Mouse (Mus musculus): ENCODE measurements at regions not wholly inside any gene's neighbourhood (a gene's known extent, or its start where the extent isn't known, plus 50 kb on each side); places are given as distances from the start of the nearest gene placed in this dataset.

GRCm38 (mm10) chr8:54372921-54373320, 156.5 kb upstream of the Asb5 start:
- Histone ChIP-seq H3K4me1 (ENCODE audit: control insufficient read depth, insufficient read depth, low read length) (no peaks in the 10 kb centered on the region), H3K4me3 (replicated peaks; ENCODE audit: low read length) (no peak overlapping the region), H3K4me2 (replicated peaks; ENCODE audit: low read depth, low read length, severe bottlenecking) (no peak overlapping the region), H3K27ac (replicated peaks; ENCODE audit: low read depth, low read length) (no peak overlapping the region), H3K27me3 (ENCODE audit: control insufficient read depth, insufficient read depth, low read length) (no peaks in the 10 kb centered on the region), H3K9me3 (ENCODE audit: control insufficient read depth, low read length) (no peaks in the 10 kb centered on the region), H3K36me3 (ENCODE audit: control insufficient read depth, insufficient read depth, low read length) (no peaks in the 10 kb centered on the region), H3K9ac (ENCODE audit: low read depth, low read length, severe bottlenecking) (no peak overlapping the region)
- TF ChIP-seq POLR2A (IDR thresholded peaks at IDR 0.05; ENCODE audit: borderline replicate concordance, extremely low read depth, insufficient read depth, insufficient read length), result no peak
- no peak for ATAC-seq (ENCODE audit: low FRiP score, low read depth)
- WGBS, result 69% methylated on average over 1 of the region's 1 CpGs
- no peak for DNase-seq (ENCODE audit: low spot score)

- Histone ChIP-seq H3K27me3 (ENCODE audit: control insufficient read depth, insufficient read depth, low read length) (no peaks in the 10 kb centered on the region), H3K4me2 (replicated peaks; ENCODE audit: low read depth, low read length, severe bottlenecking) (no peak overlapping the region), H3K4me1 (ENCODE audit: control insufficient read depth, insufficient read depth, low read length) (no peaks in the 10 kb centered on the region), H3K27ac (replicated peaks; ENCODE audit: low read depth, low read length) (no peak overlapping the region), H3K4me3 (replicated peaks; ENCODE audit: low read length) (no peak overlapping the region), H3K9me3 (ENCODE audit: control insufficient read depth, low read length) (no peaks in the 10 kb centered on the region), H3K9ac (ENCODE audit: low read depth, low read length, severe bottlenecking) (no peak overlapping the region), H3K36me3 (ENCODE audit: control insufficient read depth, insufficient read depth, low read length) (no peaks in the 10 kb centered on the region)
- no peak for DNase-seq (ENCODE audit: low spot score)
- 81% methylated on average over 3 of the region's 3 CpGs for WGBS
- no peak for ATAC-seq (ENCODE audit: low FRiP score, low read depth)
- no peak for TF ChIP-seq POLR2A (IDR thresholded peaks at IDR 0.05; ENCODE audit: borderline replicate concordance, extremely low read depth, insufficient read depth, insufficient read length)
Observed at GRCm38 (mm10) chr8:54375373-54376098, 153.8 kb upstream of the Asb5 start.

- Histone ChIP-seq H3K4me3 (replicated peaks; ENCODE audit: low read length) (no peak overlapping the region), H3K9me3 (ENCODE audit: control insufficient read depth, low read length) (no peaks in the 10 kb centered on the region), H3K36me3 (ENCODE audit: control insufficient read depth, insufficient read depth, low read length) (no peaks in the 10 kb centered on the region), H3K27me3 (ENCODE audit: control insufficient read depth, insufficient read depth, low read length) (no peaks in the 10 kb centered on the region), H3K27ac (replicated peaks; ENCODE audit: low read depth, low read length) (no peak overlapping the region), H3K4me2 (replicated peaks; ENCODE audit: low read depth, low read length, severe bottlenecking) (no peak overlapping the region), H3K9ac (ENCODE audit: low read depth, low read length, severe bottlenecking) (no peak overlapping the region), H3K4me1 (ENCODE audit: control insufficient read depth, insufficient read depth, low read length) (no peaks in the 10 kb centered on the region)
- WGBS, result 20% methylated on average over 2 of the region's 2 CpGs
- ATAC-seq (ENCODE audit: low FRiP score, low read depth), result no peak
- TF ChIP-seq POLR2A (IDR thresholded peaks at IDR 0.05; ENCODE audit: borderline replicate concordance, extremely low read depth, insufficient read depth, insufficient read length), result no peak
- DNase-seq (ENCODE audit: low spot score), result no peak
Observed at GRCm38 (mm10) chr8:54380191-54380590, 149.2 kb upstream of the Asb5 start.

- H3K4me2 ChIP-seq (replicated peaks; ENCODE audit: low read depth, low read length, severe bottlenecking), result no peak overlapping the region
- H3K9me3 ChIP-seq (ENCODE audit: control insufficient read depth, low read length), result no peaks in the 10 kb centered on the region
- ATAC-seq (ENCODE audit: low FRiP score, low read depth), result no peak
- no peaks in the 10 kb centered on the region for H3K27me3 ChIP-seq (ENCODE audit: control insufficient read depth, insufficient read depth, low read length)
- no peaks in the 10 kb centered on the region for H3K36me3 ChIP-seq (ENCODE audit: control insufficient read depth, insufficient read depth, low read length)
- H3K27ac ChIP-seq (replicated peaks; ENCODE audit: low read depth, low read length), result no peak overlapping the region
- DNase-seq (ENCODE audit: low spot score), result no peak
- no peak overlapping the region for H3K9ac ChIP-seq (ENCODE audit: low read depth, low read length, severe bottlenecking)
- H3K4me3 ChIP-seq (replicated peaks; ENCODE audit: low read length), result no peak overlapping the region
- no peak for TF ChIP-seq POLR2A (IDR thresholded peaks at IDR 0.05; ENCODE audit: borderline replicate concordance, extremely low read depth, insufficient read depth, insufficient read length)
- no peaks in the 10 kb centered on the region for H3K4me1 ChIP-seq (ENCODE audit: control insufficient read depth, insufficient read depth, low read length)
Observed at GRCm38 (mm10) chr8:54392866-54393265, 136.5 kb upstream of the Asb5 start.

- no peak overlapping the region for H3K4me3 ChIP-seq (replicated peaks; ENCODE audit: low read length)
- H3K4me1 ChIP-seq (ENCODE audit: control insufficient read depth, insufficient read depth, low read length), result no peaks in the 10 kb centered on the region
- H3K9me3 ChIP-seq (ENCODE audit: control insufficient read depth, low read length), result no peaks in the 10 kb centered on the region
- no peak overlapping the region for H3K27ac ChIP-seq (replicated peaks; ENCODE audit: low read depth, low read length)
- DNase-seq (ENCODE audit: low spot score), result no peak
- TF ChIP-seq POLR2A (IDR thresholded peaks at IDR 0.05; ENCODE audit: borderline replicate concordance, extremely low read depth, insufficient read depth, insufficient read length), result no peak
- WGBS, result 72% methylated on average over 12 of the region's 12 CpGs
- H3K9ac ChIP-seq (ENCODE audit: low read depth, low read length, severe bottlenecking), result no peak overlapping the region
- ATAC-seq (ENCODE audit: low FRiP score, low read depth), result no peak
- no peaks in the 10 kb centered on the region for H3K27me3 ChIP-seq (ENCODE audit: control insufficient read depth, insufficient read depth, low read length)
- no peak overlapping the region for H3K4me2 ChIP-seq (replicated peaks; ENCODE audit: low read depth, low read length, severe bottlenecking)
- H3K36me3 ChIP-seq (ENCODE audit: control insufficient read depth, insufficient read depth, low read length), result no peaks in the 10 kb centered on the region
Observed at GRCm38 (mm10) chr8:54393466-54394197, 135.7 kb upstream of the Asb5 start.

All from limb, embryonic 14.5 days (tissue).